Mouse (Mus musculus) left cerebral cortex, postnatal 14 days (tissue): ENCODE data around the gene Idh3g. TPM values are rescaled to one million over a fixed set of nuclear protein-coding genes. Genes with fewer than 3 reads are reported as not detected.
"Not testable (repeated sequence)": the region's sequence is repeated elsewhere in the genome, so short reads cannot be mapped to it uniquely, and the experiment has no call there.

ENCODE experiments used
- DNase-seq, 2 experiments: peaks; one replicate each; pipeline ENCODE4 v3.0.0; 2021 to 2022; ENCODE audit warnings: low spot score in 2 of 2, mixed read lengths in 1 of 2
- intact Hi-C: fragments of 180-260 bp; cut with DNase I; formaldehyde crosslinking; loops from one replicate; pipeline ENCODE4 v1.15.1; 2025
- total RNA-seq, 2 experiments: library from RNA; stranded (reverse); gene quantifications; 2 replicates each; pipeline ENCODE4 v1.2.3; 2021

Gene Idh3g
- total RNA-seq, 2 experiments from 2014 or later: 167 to 178 TPM

- intact Hi-C loops: no loop called here
Observed at GRCm38 (mm10) chrX:73765311-73765710, 21.4 kb downstream of the Idh3g start.

GRCm38 (mm10) chrX:73758611-73759290, 27.9 kb downstream of the Idh3g start:
- peak in 1 of 2 experiments; percentile 23 for DNase-seq
- intact Hi-C loops: no loop called here

More at GRCm38 (mm10) chrX:73765311-73765710, 21.4 kb downstream of the Idh3g start:
- DNase-seq: no peak

- DNase-seq: no peak
- intact Hi-C loops: no loop called here
Observed at GRCm38 (mm10) chrX:73756334-73757140, 30.2 kb downstream of the Idh3g start, which contains the start of gene Plxnb3. Plxnb3 (plus strand) TSS chrX:73757090.

GRCm38 (mm10) chrX:73748977-73749376, 37.7 kb downstream of the Idh3g start:
- no peak for DNase-seq
- intact Hi-C loops: no loop called here

- DNase-seq: no peak
- intact Hi-C loops: no loop called here
Observed at GRCm38 (mm10) chrX:73744774-73745481, 41.8 kb downstream of the Idh3g start.

DNA sequence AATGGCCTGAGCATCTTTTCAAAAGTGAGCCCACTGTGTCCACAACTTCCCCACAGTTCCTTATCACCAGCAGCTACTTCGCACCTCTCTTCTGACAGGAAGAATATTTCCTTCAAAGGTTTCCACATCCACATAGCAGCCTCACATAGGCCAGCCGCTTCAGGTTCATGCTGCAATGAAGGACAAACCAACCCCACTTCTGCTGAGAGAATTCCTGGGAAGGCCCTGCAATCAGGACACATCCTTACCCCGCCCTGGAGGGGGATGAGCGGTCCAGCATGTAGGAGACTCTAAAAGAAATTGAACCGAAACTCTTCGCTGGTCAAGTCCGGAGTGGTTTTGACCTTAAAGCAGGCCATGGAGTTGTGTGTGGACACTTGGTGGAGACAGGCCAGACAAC, 46.9 kb downstream of the Idh3g start:
- DNase-seq, intact Hi-C loops: not testable (repeated sequence)

- DNase-seq: no peak
- intact Hi-C loops: no loop called here
Observed at GRCm38 (mm10) chrX:73739151-73739550, 47.5 kb downstream of the Idh3g start.

DNA sequence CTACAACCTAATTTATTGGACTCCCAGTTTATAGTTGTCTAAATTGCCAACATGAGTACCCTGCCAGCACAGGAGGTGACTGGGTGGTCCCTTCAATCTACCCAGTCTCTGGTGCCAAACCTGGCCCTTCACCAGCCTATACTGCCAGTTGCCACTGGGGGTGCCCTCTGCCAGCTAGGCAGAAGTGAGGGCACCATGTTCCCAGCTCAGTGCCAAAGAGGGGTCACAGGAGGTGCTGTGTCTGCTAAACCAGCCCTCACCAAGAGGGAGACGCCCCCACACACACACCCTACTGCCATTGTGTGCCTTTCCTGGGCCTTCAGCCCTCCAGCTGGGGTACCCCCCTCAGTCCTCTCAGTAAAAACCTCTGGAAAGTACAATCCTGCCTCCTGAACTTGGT, 48.5 kb downstream of the Idh3g start:
- DNase-seq: no peak
- intact Hi-C loops: no loop called here

DNA sequence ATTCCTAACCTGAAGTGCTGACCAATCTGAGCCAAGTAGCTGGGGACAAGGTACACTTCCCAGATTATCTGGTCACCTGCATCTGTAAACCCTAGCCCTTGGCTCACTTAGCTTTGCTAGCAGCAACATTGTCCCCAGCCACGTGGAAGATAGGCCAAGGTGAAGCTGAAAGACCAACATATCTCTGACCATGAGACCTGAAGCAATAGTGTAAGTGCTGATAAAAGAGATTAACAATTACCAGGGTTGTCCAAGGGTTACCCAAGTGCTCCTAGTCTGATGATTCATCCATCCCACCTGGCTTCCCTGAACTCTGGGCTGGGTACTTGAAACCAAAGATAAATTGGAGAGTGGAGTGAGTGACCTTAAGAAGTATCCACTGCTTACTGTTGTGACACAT, 55.8 kb downstream of the Idh3g start:
- DNase-seq: no peak
- intact Hi-C loops: no loop called here

Other genes with a start within 250 kb of the Idh3g start
- under 1 TPM; 0.79 to 0.82 TPM for gene Dusp9, start 147.5 kb downstream of the Idh3g start, total RNA-seq
- gene Pnck, start 126.8 kb downstream of the Idh3g start, total RNA-seq: 100 to 1,000 TPM; 145 to 153 TPM
- 10 to 100 TPM; 85.8 to 86.1 TPM for gene Slc6a8, start 113.7 kb downstream of the Idh3g start, total RNA-seq
- gene Bcap31, start 70.7 kb downstream of the Idh3g start, total RNA-seq: 10 to 100 TPM; 69.5 to 78.3 TPM
- gene Abcd1, start 70.3 kb downstream of the Idh3g start, total RNA-seq: 10 to 100 TPM; 14.8 to 14.9 TPM
- 10 to 100 TPM in 1 of 2 experiments, 1 to 10 TPM in 1; 9.9 to 13.4 TPM for gene Plxnb3, start 29.8 kb downstream of the Idh3g start, total RNA-seq
- gene Srpk3, start 12.5 kb downstream of the Idh3g start, total RNA-seq: 1 to 10 TPM; 5.8 to 7.0 TPM
- 100 to 1,000 TPM in 1 of 2 experiments, 10 to 100 TPM in 1; 94.7 to 109 TPM for gene Ssr4, start 131 bp upstream of the Idh3g start, total RNA-seq
- gene Pdzd4, start 38.1 kb upstream of the Idh3g start, total RNA-seq: 100 to 1,000 TPM; 113 to 120 TPM
- not detected for gene Avpr2, start 105.2 kb upstream of the Idh3g start, total RNA-seq
- 100 to 1,000 TPM; 240 to 245 TPM for gene L1cam, start 109.2 kb upstream of the Idh3g start, total RNA-seq
- gene Arhgap4, start 135.0 kb upstream of the Idh3g start, total RNA-seq: 1 to 10 TPM; 5.5 to 6.0 TPM
- 10 to 100 TPM; 57.2 to 58.8 TPM for gene Naa10, start 135.0 kb upstream of the Idh3g start, total RNA-seq
- gene Renbp, start 144.0 kb upstream of the Idh3g start, total RNA-seq: 1 to 10 TPM; 5.4 to 6.4 TPM
- 10 to 100 TPM; 71.8 to 73.7 TPM for gene Hcfc1, start 179.5 kb upstream of the Idh3g start, total RNA-seq
- 10 to 100 TPM; 32.1 to 38.5 TPM for gene Irak1, start 237.0 kb upstream of the Idh3g start, total RNA-seq